Mouse (Mus musculus) spleen, adult 2 months (tissue): ENCODE data around the gene Ccdc34.

ENCODE experiments used
- CTCF ChIP-seq: fragments of 200-500 bp; IDR thresholded peaks from 2 replicates; pipeline ENCODE4 v1.5.1; 2011; ENCODE audit warnings: mild to moderate bottlenecking, inconsistent platforms; ENCODE audit not compliant: insufficient read depth, insufficient read length, insufficient replicate concordance; ENCODE audit errors: extremely low read depth
- POLR2A ChIP-seq: fragments of 200-500 bp; IDR thresholded peaks from 2 replicates; pipeline ENCODE4 v1.6.1; 2011; ENCODE audit warnings: low read depth, low read length, inconsistent platforms

DNA sequence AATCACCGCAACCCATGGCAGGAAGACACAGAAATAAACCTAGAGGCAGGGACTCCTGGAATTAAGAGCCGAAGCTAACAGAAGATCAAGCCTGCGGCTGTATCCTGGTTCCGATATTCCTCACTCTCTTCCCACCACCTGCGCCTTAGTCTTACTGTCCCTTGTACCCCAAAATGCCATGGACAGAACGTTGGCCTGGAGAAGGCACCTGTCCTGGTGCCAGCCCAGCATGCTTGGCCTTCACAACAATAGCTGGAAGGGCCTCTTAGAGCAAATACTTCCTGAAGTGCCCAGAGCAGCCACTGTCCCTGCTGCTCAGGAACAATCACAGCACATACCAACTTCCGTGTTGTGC is 162.7 kb downstream of the Ccdc34 start:
- TF ChIP-seq POLR2A, result no peak
- no peak for TF ChIP-seq CTCF
